Mouse (Mus musculus) frontal cortex, postnatal 10 days (tissue): Measurements from ENCODE around the gene Iqcg.
"Not testable (repeated sequence)": the region's sequence is repeated elsewhere in the genome, so short reads cannot be mapped to it uniquely, and the experiment has no call there.

Source experiments
- DNase-seq, 2 experiments: peaks; one replicate each; pipeline ENCODE4 v3.0.0; 2022; ENCODE audit warnings: low spot score in 2 of 2, mixed read lengths in 1 of 2

The Iqcg gene

GRCm38 (mm10) chr16:33056095-33056785, at the start of gene Iqcg, which contains the start of gene Rpl35a:
Gene Iqcg (minus strand): TSS chr16:33056218.
Gene Rpl35a (plus strand): TSS chr16:33056453.
- peak; percentile 76 to 87 for DNase-seq

DNA sequence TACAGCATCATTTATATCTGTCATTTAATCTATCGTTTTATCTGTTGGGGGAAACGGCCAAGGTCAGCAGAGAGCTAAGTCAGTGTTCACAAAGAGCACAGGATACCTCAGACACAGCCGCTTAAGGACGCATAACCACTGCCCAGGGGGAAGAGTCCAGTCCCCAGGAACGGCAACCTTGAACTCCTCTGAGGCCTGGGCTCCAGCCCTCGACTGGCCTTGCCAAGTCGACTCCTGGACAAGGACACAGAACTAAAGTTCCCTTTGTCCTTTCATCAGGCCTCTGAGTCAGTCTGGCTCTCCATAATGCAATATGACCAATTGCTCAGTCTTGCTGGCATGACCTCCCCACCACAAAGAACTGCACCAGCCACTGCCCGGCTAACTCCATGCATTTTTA, 29.6 kb upstream of the Iqcg start:
- no peak for DNase-seq

- no peak for DNase-seq
Measured at GRCm38 (mm10) chr16:33083996-33084395, 28.0 kb upstream of the Iqcg start.

DNA sequence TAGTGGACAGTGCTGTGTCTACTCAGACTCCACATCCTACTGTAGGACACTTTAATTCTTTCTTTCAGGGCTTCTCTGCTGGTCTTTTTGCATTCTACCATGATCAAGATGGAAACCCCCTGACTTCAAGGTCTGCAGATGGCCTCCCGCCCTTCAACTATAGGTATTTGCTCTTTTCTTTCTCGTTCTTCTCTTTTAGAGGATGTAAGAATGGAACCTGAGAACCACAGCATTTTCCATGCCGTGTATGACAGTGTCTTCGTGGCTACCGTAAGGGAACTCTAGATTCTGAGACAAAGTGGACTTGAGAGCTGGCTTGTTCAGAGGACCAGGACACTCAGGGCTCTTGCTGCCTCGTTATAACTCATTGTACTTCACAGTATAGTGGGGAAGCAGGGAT, 26.9 kb upstream of the Iqcg start:
- no peak for DNase-seq

- DNase-seq, result no peak
Measured at GRCm38 (mm10) chr16:33080063-33080462, 24.0 kb upstream of the Iqcg start.

DNA sequence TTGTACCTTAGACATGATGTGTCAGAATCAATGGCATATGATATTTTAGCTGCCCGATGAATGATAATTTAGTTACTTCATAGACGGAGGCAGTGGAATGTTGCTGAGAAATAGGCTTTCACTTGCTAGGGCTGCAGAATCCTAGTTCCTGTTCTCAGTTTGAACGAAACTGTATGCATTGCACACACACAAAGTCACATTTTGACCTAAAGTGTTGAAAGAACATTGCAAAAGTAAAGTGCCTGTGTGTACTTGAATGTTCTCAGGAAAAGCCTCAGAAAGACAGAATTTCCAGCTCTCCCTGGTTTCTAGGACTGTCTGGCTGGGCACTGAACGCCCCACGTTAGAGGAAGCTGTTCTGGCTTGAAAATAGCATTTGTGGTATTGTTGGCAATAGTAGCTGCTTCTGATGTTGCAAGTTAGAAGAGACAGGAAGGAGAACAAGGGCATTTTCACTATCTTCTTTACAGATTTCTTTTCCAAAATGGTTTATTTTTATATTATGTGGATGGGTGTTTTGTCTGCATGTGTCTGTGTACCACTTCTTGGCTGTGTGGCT, 21.1 kb upstream of the Iqcg start:
- DNase-seq, result no peak

DNA sequence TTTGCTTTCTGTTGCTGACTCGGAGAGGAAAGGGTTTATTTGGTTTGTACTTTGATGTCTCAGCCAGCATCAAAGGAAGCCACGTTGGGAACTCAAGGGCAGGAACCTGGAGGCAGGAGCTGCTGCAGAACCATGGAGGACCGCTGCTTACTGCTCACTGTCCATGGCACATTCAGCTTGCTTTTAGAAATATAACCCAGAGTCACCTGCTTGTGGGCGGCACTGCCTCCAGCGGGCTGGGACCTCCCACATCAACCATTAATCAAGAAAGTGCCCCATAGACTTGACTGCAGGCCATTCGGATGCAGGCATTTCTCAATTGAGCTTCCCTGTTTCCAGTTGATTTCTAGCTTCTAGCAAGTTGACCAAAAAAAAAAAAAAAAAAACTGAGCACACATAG, 20.1 kb upstream of the Iqcg start:
- no peak for DNase-seq

DNA sequence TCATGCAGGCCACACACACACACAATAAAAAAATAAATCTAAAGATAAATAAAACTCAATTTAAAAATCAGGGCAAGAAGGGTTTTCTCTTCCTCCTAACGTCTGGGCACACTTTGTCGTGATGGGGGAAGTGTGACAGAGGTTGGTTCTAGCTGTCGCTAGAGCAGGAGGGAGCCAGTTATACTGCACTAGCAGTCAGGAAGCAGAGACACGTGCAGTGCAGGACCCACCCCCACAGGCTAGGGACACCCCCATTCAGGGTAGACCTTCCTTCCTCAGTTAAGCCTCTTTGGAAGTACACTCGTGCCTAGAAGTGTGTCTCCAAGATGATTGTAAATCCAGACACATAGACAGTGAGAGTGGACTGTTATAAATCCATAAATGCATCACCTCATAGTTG, 18.9 kb upstream of the Iqcg start:
- DNase-seq, result no peak

DNA sequence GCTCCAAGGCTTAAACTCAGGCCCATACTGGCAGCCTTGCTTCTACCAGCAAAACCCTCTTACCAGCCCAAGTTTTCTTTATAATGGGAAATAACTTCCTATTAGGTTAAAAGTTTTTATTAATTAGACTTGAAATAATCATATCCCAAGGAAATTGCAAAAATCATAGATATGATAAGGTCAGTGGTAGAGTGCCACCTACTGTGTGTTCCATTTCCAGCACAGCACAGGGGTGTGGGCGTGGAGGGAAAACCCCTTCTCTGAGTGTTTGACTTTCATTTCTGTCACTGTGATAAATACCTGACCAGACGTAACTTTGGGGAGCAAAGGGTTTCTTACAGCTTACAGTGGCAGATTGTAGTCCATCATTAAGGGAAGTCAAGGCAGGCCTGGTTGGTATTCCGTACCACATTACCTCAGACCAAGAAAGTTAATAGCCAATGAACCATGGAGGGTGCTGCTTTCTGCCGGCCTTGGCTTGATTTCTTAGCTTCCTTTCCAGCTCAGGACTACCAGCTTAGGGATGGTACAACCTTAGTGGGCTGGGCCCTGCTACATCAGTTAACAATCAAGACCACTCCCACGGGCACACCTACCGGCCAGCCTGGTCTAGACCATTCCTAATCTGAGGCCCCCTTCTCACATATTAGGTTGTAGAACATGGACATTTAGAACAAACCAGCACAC, 17.0 kb upstream of the Iqcg start:
- DNase-seq, result no peak

DNA sequence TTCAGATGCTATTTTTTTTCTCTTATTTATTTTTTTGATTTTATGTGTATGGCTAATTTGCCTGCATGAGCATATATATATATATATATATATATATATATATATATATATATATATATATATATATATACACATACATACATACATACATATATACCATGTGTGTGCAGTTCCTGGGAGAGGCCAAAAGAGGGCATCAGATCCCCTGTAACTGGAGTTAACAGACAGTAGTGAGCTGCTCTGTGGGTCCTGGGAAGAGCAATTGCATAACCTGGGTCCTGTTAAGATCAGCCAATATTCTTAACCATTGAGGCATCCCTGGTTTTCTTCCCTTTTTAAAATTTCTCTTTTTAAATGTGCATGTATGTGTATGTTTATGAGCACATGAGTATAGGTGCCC, 14.9 kb upstream of the Iqcg start:
- no peak for DNase-seq

- no peak for DNase-seq
Measured at GRCm38 (mm10) chr16:33064636-33065035, 8.6 kb upstream of the Iqcg start.

DNA sequence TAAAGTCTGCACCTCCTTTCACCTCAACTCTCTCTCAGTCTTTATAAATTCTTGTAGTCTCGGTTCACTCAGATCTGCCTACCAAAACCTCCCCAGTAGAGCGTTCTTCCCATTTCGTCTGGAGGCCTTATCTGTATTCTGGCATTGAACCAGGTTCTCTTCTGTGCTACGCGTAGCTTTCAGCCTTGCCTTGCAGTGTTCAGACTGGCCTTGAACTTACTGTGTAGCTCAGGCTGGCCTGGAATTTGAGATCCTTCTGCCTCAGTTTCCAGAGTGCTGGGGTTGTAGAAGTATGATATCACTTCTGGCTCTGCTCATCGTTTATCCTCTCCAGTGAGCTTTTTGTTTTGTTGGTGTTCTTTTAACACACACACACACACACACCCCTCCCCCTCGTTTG, 7.2 kb upstream of the Iqcg start:
- DNase-seq, result no peak

DNA sequence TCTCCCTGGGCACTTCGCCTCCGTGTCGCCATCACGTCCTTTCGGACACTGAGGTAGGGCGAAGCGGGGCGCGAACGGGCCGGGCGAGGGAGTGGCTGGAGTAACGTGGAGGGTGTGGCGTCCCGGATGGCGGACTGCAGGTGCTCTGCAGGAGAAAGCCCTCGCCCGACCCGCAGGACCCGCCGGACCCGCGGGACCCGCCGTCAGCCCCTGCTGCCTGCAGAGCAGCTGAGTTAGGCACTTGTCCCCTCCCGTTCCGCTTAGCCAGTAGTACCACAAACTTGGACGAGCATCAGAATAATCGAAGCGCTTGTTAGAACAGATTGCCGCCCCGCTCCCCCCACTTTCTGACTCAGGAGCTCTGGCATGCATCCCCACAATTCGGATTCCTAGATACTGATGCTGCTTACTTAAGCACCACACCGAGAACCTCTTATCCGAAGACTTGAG, 6.7 kb upstream of the Iqcg start:
- peak in 1 of 2 experiments; percentile 53 for DNase-seq

DNA sequence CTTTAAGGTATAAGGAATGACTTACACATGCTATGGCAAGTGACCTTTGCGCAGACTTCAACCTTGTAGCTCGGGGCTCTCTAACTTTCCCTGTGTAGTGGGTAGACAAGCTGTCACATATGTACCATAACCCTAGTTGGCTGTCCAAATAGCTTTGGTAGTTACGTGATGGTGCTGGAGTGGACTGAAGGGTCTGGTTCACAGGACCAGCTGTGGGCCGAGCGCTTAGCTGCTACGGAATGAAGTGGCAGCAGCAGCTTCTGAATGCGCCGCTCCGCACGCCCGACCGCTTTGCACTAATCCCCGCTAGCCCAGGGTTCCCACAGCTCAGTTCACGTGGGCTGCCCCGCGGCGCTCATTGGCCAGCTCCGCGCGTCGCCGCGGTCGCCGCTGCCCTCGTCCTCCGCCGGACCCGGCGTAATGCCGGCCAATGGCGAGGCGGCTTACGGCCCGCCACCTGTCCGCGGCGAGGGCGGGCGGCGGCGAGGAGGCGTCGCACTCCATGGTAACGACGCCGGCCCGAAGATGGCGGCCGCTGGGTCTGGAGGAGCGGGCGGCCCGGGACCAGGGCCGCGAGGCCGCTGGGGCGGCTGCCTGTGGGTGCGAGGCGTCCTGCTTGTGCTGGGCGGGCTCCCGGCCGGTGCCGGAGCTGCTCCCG, 6.1 kb upstream of the Iqcg start, which contains the start of gene Lmln:
TSS of gene Lmln (plus strand) at position 498 of the 658 bp plus-strand sequence.
- DNase-seq, result peak; percentile 80 to 88

DNA sequence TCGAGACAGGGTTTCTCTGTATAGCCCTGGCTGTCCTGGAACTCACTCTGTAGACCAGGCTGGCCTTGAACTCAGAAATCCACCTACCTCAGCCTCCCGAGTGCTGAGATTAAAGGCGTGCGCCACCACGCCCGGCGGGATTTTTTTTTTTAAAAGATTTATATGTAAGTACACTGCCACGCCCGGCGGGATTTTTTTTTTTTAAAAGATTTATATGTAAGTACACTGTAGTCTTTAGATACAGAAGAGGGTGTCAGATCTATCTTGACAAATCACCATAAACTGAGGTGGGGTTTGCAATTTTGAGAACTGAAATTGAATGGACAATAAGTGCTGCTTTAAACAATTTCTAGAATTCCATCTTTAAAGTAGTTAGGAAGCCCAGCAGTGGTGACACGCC, 5.4 kb upstream of the Iqcg start:
- no peak for DNase-seq

DNA sequence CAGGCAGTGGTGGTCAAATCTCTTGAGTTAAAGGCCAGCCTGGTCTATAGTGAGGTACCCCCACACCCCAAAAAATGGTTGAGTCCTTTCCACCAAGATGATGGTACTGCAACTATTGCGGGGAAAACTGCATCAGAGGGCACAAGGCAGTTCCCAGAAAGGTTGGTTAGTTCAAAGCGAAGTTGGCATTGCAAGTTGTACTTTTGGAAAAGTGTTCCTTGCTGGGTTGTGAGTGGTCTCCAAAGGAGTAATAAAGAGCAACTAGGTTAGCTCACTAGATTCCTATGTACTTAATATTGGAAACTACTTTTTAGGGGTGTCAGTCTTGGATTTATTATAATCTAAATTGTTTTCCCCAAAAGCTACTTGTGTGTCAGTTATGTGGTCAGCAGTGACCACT, 4.9 kb upstream of the Iqcg start:
- DNase-seq, result no peak

DNA sequence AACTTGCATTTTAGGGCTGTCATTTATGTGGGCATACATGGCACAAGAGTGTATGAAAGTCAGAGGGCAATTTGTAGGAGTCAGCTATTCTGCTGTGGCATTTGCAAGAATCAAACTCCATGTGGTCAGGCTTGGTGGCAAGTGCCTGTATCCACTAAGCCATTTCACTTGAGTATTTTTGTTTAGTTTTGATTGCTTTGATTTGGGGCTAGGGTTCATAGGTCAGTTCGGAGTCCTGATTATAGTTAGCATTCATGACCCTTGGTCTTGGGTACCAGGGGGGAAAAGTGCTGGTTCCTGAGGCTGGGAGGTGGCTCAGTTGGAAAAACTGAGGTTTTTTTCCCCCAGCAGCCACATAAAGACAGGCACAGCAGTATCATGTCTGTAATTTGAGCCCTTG, 3.5 kb upstream of the Iqcg start:
- no peak for DNase-seq

DNA sequence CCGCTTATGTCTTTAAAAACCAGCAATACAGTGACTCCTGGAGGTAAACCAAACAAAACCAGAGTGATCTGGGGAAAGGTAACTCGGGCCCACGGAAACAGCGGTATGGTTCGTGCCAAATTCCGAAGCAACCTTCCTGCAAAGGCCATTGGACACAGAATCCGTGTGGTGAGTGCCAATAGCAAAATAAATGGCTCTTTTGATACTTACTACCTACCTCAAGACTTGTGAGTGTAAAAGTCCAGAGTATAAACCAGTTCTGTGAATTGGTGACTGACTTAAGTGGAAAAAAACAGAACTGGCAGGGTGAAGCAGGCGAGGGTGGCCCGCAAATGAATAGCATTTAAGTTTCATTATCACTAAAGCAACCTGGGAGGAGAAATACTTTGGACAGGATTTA, 2.6 kb upstream of the Iqcg start:
- not testable (repeated sequence) for DNase-seq

DNA sequence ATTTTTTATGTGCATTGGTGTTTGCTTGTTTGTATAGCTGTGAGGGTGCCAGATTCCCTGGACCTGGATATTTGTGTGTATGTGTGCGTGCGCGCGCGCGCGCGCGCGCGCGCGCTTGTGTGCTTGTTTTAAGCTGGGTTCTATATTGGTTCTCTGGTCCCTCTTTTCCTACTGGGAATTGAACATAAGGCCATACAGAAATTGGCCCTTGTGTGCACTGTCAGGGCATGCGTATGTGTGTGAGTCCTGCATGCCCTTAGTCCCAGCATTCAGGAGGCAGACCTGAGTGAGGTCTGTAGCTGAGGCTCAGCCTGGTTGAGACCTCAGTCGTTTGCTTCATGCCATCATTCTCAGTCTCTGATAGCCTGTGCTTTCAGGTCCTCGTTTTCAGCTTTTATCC, 2.0 kb upstream of the Iqcg start:
- DNase-seq, result no peak

GRCm38 (mm10) chr16:33056786-33057185, 768 bp upstream of the Iqcg start:
- DNase-seq, result no peak

DNA sequence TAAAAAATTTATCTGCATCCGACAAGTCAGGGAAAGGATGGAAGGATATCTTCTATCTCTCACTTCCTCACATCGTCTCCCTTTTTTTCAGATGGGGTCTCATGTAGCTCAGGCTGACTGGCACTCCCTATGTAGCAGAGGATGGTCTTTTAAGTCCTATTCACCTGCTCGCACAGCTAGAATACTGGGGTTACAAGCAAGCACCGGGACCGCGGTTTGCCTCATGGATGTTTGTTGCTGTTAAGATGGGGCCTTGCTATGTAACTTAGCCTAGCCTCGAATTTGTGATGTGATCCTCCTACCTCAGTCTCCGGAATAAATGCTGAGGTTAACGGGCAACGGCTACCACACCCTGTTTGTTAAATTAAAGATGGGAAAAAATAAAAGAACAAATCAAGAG, 363 bp downstream of the Iqcg start:
- no peak for DNase-seq

DNA sequence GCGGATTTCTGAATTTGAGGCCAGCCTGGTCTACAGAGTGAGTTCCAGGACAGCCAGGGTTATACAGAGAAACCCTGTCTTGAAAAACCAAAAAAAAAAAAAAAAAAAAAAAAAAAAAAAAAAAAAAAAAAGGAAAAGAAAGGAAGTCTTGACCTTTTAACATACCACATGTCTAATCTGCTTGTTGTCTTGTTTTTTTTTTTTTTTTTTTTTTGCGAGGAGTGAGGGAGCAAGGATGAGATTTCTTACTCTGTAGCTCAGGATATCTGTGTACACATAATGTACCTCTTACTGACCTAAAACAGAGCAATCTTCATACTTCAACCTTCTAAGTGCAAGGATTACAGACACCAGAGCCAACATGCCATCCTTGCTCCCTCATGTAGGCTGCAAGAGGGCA, 1.1 kb downstream of the Iqcg start:
- DNase-seq, result not testable (repeated sequence)

DNA sequence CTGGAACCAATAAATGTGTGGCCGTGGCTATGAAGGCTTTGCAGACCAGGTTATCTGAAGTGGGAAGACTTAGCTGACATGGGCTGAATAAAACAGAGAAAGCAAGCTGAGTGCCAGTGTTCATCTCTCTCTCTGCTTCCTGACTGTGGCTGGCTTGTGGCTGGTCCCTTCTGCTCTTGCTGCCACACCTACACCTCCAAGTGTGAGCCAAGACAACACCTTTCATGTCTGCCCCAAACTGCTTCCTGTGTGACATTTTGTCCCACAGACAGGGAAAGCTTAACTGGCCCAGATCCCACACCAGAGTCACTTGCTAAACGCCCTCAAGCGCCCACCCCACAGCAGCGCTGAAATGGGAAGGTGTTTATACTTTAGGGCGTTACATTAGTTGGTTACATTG, 2.9 kb downstream of the Iqcg start:
- DNase-seq, result no peak
